Mouse (Mus musculus): ENCODE data around the gene Cacfd1. TPM values are rescaled to one million over a fixed set of nuclear protein-coding genes. Genes with fewer than 3 reads are reported as not detected.

Gene Cacfd1
- polyA plus RNA-seq (2015; fragmentation: Nextera tagmentation; extraction: Ambion mirVana): 123 and 126 TPM in 2 replicates

- Histone ChIP-seq H3K4me2 (peak within 1 kb of the TSS; percentile 57), H3K36me3 (replicated peaks) (peaks cover 9% of the 10 kb centered on the region; the same call in 1 of the 2 replicates), H3K27me3 (replicated peaks) (no peaks in the 10 kb centered on the region), H3K4me3 (peak within 1 kb of the TSS; percentile 65), H3K27ac (peak within 1 kb of the TSS; percentile 85), H3K9ac (peak within 1 kb of the TSS; percentile 86), H3K9me3 (no peaks in the 10 kb centered on the region), H3K4me1 (peaks cover 23% of the 10 kb centered on the region)
- whole genome bisulfite sequencing: under 1% methylated on average over 41 of the region's 43 CpGs
- peak; percentile 94 for ATAC-seq (replicated peaks)
These were observed at the start of gene Cacfd1 for GRCm38 (mm10) chr2:27009714-27010244. Cacfd1 (plus strand) TSS chr2:27009926.

DNA sequence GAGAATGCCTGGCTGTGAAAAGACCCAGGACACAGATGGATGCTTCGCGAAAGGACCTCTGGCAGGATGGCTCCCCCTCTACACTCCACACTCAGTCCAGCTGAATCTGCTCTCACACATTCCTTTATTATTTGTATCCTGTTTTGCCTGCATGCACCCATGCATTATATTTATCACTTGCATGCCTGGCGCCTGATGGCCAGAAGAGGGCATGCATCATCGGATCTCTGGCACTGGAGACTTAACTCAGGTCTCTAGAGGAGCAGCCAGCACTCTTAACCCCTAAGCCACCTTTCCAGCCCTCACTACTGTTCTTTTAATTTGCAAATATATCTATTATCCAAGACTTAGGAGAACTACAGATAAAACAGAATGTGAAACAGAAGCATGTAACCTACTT is 49.0 kb upstream of the Cacfd1 start:
- H3K27ac ChIP-seq: no peak overlapping the region
- ATAC-seq (replicated peaks): no peak
- H3K4me3 ChIP-seq: no peak overlapping the region
- no peaks in the 10 kb centered on the region for H3K27me3 ChIP-seq (replicated peaks)
- peaks cover 38% of the 10 kb centered on the region for H3K4me1 ChIP-seq
- H3K36me3 ChIP-seq (replicated peaks): peaks cover 23% of the 10 kb centered on the region
- no peak overlapping the region for H3K4me2 ChIP-seq
- H3K9ac ChIP-seq: no peak overlapping the region
- H3K9me3 ChIP-seq: no peaks in the 10 kb centered on the region
- WGBS: 79% methylated on average over 4 of the region's 4 CpGs

DNA sequence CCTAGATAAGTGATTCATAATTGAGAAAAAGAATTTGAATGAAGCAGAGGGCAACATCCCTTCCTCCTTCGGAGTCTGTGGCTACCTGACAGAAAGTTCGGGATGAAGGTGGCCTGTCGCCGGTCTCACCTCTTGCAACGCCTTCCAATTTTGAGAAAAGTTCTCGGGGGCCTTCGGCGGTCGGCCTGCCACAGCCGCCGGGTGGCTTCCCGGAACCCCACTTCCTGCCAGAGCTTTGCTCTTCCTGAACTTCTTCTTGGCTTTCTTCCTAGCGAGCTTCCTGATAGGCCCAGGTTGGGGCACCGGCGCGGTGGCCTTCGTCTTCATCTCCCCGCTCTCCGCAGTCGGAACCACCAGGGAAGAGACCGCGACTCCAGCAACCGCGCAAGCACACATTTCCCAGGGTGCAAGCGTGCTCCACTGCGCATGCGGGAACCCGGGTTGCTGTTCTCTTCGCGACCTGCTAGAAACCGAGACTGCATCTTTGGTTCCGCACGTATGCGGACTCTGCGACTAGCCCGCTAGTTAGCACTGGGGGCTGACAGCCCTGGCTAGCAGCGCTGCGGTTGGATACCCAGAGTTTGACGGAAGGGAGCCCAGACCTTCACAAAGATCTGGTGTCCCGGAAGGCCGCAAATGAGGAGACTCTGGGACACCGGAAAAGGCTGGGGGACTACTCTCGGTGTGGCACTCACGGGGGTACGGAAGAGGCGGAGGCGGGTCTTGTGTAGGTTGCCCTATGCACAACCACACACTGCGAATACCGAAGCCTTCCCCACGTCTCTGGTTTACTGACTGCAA is 45.6 kb upstream of the Cacfd1 start, which contains the start of gene Rexo4:
Gene Rexo4 (minus strand): TSS at position 464 of the 801 bp plus-strand sequence.
- Histone ChIP-seq H3K27ac (peak within 1 kb of the TSS; percentile 99), H3K9me3 (no peaks in the 10 kb centered on the region), H3K9ac (peak within 1 kb of the TSS; percentile 92), H3K27me3 (replicated peaks) (no peaks in the 10 kb centered on the region), H3K4me1 (peaks cover 38% of the 10 kb centered on the region), H3K4me3 (peak within 1 kb of the TSS; percentile 90), H3K36me3 (replicated peaks) (peaks cover 5% of the 10 kb centered on the region), H3K4me2 (peak within 1 kb of the TSS; percentile 68)
- under 1% methylated on average over 50 of the region's 50 CpGs for WGBS
- peak; percentile 98 for ATAC-seq (replicated peaks)

DNA sequence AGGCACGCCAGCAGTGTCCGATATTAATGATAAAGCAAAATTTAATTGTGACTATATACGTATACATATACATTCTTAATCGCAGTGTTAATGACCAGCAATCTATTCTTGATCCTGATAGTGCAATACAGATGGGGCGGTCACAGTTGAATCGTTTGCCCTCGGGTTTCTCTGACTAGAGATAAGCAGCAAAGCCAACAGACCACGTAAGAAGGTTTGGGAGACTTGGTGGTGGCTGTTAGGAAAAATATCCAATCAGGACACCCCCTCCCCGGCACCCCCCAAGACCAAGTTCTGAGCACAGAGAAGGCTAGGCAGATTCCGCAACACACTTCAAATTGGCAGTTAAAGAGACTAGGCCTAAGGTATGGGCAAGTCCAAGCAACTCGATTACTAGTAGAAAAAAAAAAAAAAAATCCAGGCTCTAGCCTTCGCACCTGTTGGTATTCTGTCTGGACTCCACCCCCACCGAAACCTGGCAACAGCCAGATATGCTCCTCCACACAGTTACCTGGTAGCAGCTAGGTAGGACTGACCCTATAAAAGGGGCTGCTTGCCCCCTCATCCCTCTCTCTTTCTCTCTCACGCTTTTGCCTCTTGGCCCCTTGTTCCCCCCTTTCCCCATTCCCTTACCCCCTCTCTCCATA is 44.9 kb upstream of the Cacfd1 start:
- peak overlapping the region; percentile 92 for H3K9ac ChIP-seq
- peak overlapping the region; percentile 99 for H3K27ac ChIP-seq
- peak overlapping the region; percentile 90 for H3K4me3 ChIP-seq
- peaks cover 38% of the 10 kb centered on the region for H3K4me1 ChIP-seq
- no peaks in the 10 kb centered on the region for H3K9me3 ChIP-seq
- H3K27me3 ChIP-seq (replicated peaks): no peaks in the 10 kb centered on the region
- peak overlapping the region; percentile 68 for H3K4me2 ChIP-seq
- peaks cover 3% of the 10 kb centered on the region for H3K36me3 ChIP-seq (replicated peaks)
- 16% methylated on average over 14 of the region's 14 CpGs for whole genome bisulfite sequencing
- peak; percentile 4 for ATAC-seq (replicated peaks)

DNA sequence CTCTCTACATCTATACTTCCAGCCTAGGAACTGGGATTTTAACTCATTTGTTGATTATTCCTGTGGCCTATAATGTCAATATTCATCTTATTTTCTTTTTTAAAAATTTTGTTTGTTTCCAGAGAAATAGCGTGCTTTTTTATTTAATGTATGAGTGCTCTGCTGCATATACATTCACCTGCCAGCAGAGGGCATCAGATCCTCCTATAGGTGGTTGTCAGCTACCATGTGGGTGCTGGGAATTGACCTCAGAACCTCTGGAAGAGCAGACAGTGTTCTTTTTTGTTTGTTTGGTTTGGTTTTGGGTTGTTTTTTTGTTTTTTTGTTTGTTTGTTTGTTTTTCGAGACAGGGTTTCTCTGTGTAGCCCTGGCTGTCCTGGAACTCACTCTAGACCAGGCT is 42.5 kb upstream of the Cacfd1 start:
- Histone ChIP-seq H3K9ac (no peak overlapping the region), H3K27me3 (replicated peaks) (no peaks in the 10 kb centered on the region), H3K9me3 (no peaks in the 10 kb centered on the region), H3K4me3 (no peak overlapping the region), H3K4me1 (peaks cover 19% of the 10 kb centered on the region), H3K27ac (no peak overlapping the region), H3K4me2 (no peak overlapping the region), H3K36me3 (replicated peaks) (no peaks in the 10 kb centered on the region)
- ATAC-seq (replicated peaks): no peak
- 80% methylated on average over 2 of the region's 2 CpGs for WGBS

- no peak within 1 kb of the TSS for H3K4me3 ChIP-seq
- WGBS: 78% methylated on average over 3 of the region's 3 CpGs
- H3K4me1 ChIP-seq: no peaks in the 10 kb centered on the region
- H3K9me3 ChIP-seq: no peaks in the 10 kb centered on the region
- ATAC-seq (replicated peaks): no peak
- H3K27me3 ChIP-seq (replicated peaks): no peaks in the 10 kb centered on the region
- no peak within 1 kb of the TSS for H3K27ac ChIP-seq
- H3K4me2 ChIP-seq: no peak within 1 kb of the TSS
- no peaks in the 10 kb centered on the region for H3K36me3 ChIP-seq (replicated peaks)
- H3K9ac ChIP-seq: no peak within 1 kb of the TSS
These were observed 36.6 kb upstream of the Cacfd1 start, which contains the start of gene Adamts13 for GRCm38 (mm10) chr2:26973116-26973515. Adamts13 (plus strand) TSS chr2:26973416.

GRCm38 (mm10) chr2:26973960-26974359 is 35.8 kb upstream of the Cacfd1 start:
- Histone ChIP-seq H3K27me3 (replicated peaks) (no peaks in the 10 kb centered on the region), H3K9me3 (no peaks in the 10 kb centered on the region), H3K4me2 (no peak overlapping the region), H3K4me1 (no peaks in the 10 kb centered on the region), H3K27ac (no peak overlapping the region), H3K36me3 (replicated peaks) (no peaks in the 10 kb centered on the region), H3K4me3 (no peak overlapping the region), H3K9ac (no peak overlapping the region)
- WGBS: 68% methylated on average over 4 of the region's 4 CpGs
- no peak for ATAC-seq (replicated peaks)

GRCm38 (mm10) chr2:26980361-26980760 is 29.4 kb upstream of the Cacfd1 start:
- Histone ChIP-seq H3K27ac (no peak overlapping the region), H3K4me1 (no peaks in the 10 kb centered on the region), H3K9ac (no peak overlapping the region), H3K9me3 (no peaks in the 10 kb centered on the region), H3K4me2 (no peak overlapping the region), H3K36me3 (replicated peaks) (no peaks in the 10 kb centered on the region), H3K4me3 (no peak overlapping the region), H3K27me3 (replicated peaks) (0 out of 2 replicates have a peak, but pooled peaks cover 3% of the 10 kb centered on the region)
- no peak for ATAC-seq (replicated peaks)
- WGBS: 70% methylated on average over 1 of the region's 1 CpGs

- H3K27ac ChIP-seq: no peak overlapping the region
- no peaks in the 10 kb centered on the region for H3K36me3 ChIP-seq (replicated peaks)
- ATAC-seq (replicated peaks): no peak
- 69% methylated on average over 2 of the region's 2 CpGs for WGBS
- H3K27me3 ChIP-seq (replicated peaks): 0 out of 2 replicates have a peak, but pooled peaks cover 3% of the 10 kb centered on the region
- no peak overlapping the region for H3K4me2 ChIP-seq
- no peaks in the 10 kb centered on the region for H3K4me1 ChIP-seq
- H3K4me3 ChIP-seq: no peak overlapping the region
- H3K9ac ChIP-seq: no peak overlapping the region
- no peaks in the 10 kb centered on the region for H3K9me3 ChIP-seq
These were observed 25.5 kb upstream of the Cacfd1 start for GRCm38 (mm10) chr2:26984179-26984578.

DNA sequence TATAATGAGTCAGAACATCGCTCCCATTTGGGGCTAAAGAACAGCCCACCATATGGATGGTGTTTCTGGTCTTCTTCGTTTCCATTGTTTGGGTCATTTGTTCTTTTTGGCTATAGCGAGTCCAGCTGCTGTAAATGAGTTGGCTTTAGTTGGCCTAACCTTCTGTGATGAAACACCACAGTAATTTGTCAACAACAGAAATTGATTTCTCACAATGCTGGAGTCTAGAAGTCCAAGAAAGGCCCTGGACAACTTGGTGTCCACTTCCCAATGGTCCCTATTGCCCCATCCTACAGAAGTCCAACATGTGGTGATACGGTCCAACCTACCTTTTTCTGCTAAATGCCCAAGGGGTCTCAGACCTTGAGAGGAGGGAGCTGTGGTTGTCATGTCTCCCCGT is 25.1 kb upstream of the Cacfd1 start:
- 86% methylated on average over 5 of the region's 5 CpGs for WGBS
- no peaks in the 10 kb centered on the region for H3K4me1 ChIP-seq
- no peak for ATAC-seq (replicated peaks)

DNA sequence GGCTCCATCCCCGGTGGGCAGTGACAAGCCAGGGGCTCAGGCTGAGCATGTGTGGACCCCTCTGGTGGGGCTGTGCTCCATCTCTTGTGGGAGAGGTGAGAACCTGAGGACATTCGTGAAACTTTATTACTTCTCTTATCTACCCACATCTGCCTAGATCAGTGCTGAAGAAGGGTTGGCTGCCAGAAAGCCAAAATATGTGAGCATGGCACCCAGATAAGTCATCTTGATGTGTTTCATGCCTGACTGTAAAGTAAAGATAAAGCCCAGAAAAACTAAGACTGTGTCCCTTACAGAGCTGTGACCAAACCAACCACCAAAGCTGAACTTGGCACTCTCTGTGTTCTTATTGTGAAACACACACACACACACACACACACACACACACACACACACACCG is 15.8 kb upstream of the Cacfd1 start:
- H3K27ac ChIP-seq: no peak overlapping the region
- no peak for ATAC-seq (replicated peaks)
- no peaks in the 10 kb centered on the region for H3K27me3 ChIP-seq (replicated peaks)
- H3K9ac ChIP-seq: no peak overlapping the region
- no peak overlapping the region for H3K4me3 ChIP-seq
- no peaks in the 10 kb centered on the region for H3K9me3 ChIP-seq
- WGBS: 81% methylated on average over 3 of the region's 3 CpGs
- H3K4me1 ChIP-seq: no peaks in the 10 kb centered on the region
- no peak overlapping the region for H3K4me2 ChIP-seq
- no peaks in the 10 kb centered on the region for H3K36me3 ChIP-seq (replicated peaks)

More for the DNA sequence above, 25.1 kb upstream of the Cacfd1 start:
- H3K4me3 ChIP-seq: no peak overlapping the region
- H3K9me3 ChIP-seq: no peaks in the 10 kb centered on the region
- 0 out of 2 replicates have a peak, but pooled peaks cover 3% of the 10 kb centered on the region for H3K27me3 ChIP-seq (replicated peaks)
- no peak overlapping the region for H3K9ac ChIP-seq
- no peak overlapping the region for H3K27ac ChIP-seq
- no peaks in the 10 kb centered on the region for H3K36me3 ChIP-seq (replicated peaks)
- H3K4me2 ChIP-seq: no peak overlapping the region

DNA sequence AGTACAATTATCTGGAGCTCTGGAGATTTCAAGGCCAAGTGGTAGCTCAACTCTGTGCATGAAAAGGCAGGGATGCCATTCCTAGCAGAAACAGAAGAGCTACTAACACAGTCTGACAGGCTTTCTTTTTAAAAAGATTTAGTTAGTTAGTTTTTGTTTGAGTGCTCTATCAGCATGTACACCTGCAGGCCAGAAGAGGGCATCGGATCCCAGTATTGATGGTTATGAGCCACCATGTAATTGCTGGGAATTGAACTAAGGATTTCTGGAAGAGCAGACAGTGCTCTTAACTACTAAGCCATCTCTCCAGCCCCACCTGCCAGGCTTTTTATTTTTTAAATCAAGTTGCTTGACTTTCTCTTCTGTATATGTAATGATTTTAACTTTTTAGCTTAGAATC is 12.2 kb upstream of the Cacfd1 start:
- Histone ChIP-seq H3K4me3 (no peak overlapping the region), H3K27ac (no peak overlapping the region), H3K9me3 (no peaks in the 10 kb centered on the region), H3K27me3 (replicated peaks) (no peaks in the 10 kb centered on the region), H3K4me2 (no peak overlapping the region), H3K36me3 (replicated peaks) (no peaks in the 10 kb centered on the region), H3K4me1 (no peaks in the 10 kb centered on the region), H3K9ac (no peak overlapping the region)
- ATAC-seq (replicated peaks): no peak
- 76% methylated on average over 1 of the region's 1 CpGs for WGBS

Data from midbrain, embryonic 15.5 days (tissue).